ENCODE assay signal across 7 mouse cellular contexts in genomic region chr4:151283092-151283741, GRCm38 (mm10).
DNase-seq lines count a peak whose midpoint lies in the region; ATAC-seq and TF ChIP-seq lines count a peak whose summit lies in the region.

No protein-coding gene starts in this region.

- no peak for ATAC-seq in liver, postnatal 0 days

- DNase-seq in urinary bladder, postnatal 25 days (ENCODE audit: low spot score), result peak; percentile 51
- no peak for DNase-seq in urinary bladder, postnatal 4 days (ENCODE audit: low spot score in 2 of 2)
- DNase-seq in kidney, postnatal 14 days, result peak; percentile 72
- peak; percentile 53 for DNase-seq in liver, postnatal 0 days
- DNase-seq in right cerebral cortex, postnatal 14 days, result peak; percentile 62

- no peaks in the 10 kb centered on the region for H3K4me1 ChIP-seq in bone marrow macrophage, adult 2 months (ENCODE audit: control insufficient read depth, insufficient read depth, low read length)
- H3K4me1 ChIP-seq in embryonic fibroblast, embryonic 13.5 days (ENCODE audit: control insufficient read depth, insufficient read depth, low read length), result no peaks in the 10 kb centered on the region
- H3K4me1 ChIP-seq in liver, postnatal 0 days (ENCODE audit: insufficient read depth), result no peaks in the 10 kb centered on the region

- H3K27me3 ChIP-seq in liver, postnatal 0 days (ENCODE audit: insufficient read depth, low read length), result no peaks in the 10 kb centered on the region

- no peak for TF ChIP-seq POLR2A in bone marrow macrophage, adult 2 months (IDR thresholded peaks at IDR 0.05; ENCODE audit: borderline replicate concordance, low read depth, low read length)
- TF ChIP-seq POLR2A in embryonic fibroblast, embryonic 13.5 days (IDR thresholded peaks at IDR 0.05; ENCODE audit: low read depth, low read length), result no peak

- no peak overlapping the region for H3K4me3 ChIP-seq in bone marrow macrophage, adult 2 months (ENCODE audit: insufficient read depth, low read length)
- no peak overlapping the region for H3K4me3 ChIP-seq in embryonic fibroblast, embryonic 13.5 days (ENCODE audit: insufficient read depth, low read length)
- H3K4me3 ChIP-seq in liver, postnatal 0 days (ENCODE audit: low read depth, low read length), result no peak overlapping the region

- H3K36me3 ChIP-seq in liver, postnatal 0 days (replicated peaks; ENCODE audit: insufficient read depth, low read length), result no peaks in the 10 kb centered on the region

- TF ChIP-seq EP300 in liver, postnatal 0 days (IDR thresholded peaks at IDR 0.05; ENCODE audit: low read depth), result no peak

- 31% methylated on average over 16 of the region's 16 CpGs for WGBS in liver, postnatal 0 days (ENCODE audit: insufficient replicate concordance)

- no peak overlapping the region for H3K4me2 ChIP-seq in liver, postnatal 0 days (ENCODE audit: low read depth, low read length)

- H3K27ac ChIP-seq in bone marrow macrophage, adult 2 months (ENCODE audit: insufficient read depth, low read depth, low read length), result no peak overlapping the region
- H3K27ac ChIP-seq in embryonic fibroblast, embryonic 13.5 days (ENCODE audit: insufficient read depth, low read length), result no peak overlapping the region
- H3K27ac ChIP-seq in liver, postnatal 0 days (ENCODE audit: low read depth), result no peak overlapping the region

- no peak overlapping the region for H3K9ac ChIP-seq in liver, postnatal 0 days (replicated peaks)

- H3K9me3 ChIP-seq in liver, postnatal 0 days (ENCODE audit: low read length), result no peaks in the 10 kb centered on the region

- TF ChIP-seq CTCF in bone marrow macrophage, adult 2 months (IDR thresholded peaks at IDR 0.05; ENCODE audit: low read depth, low read length), result peak; percentile 40; the same call in 1 of the 2 replicates
- peak; percentile 72; the same call in 1 of the 2 replicates for TF ChIP-seq CTCF in embryonic fibroblast, embryonic 13.5 days (IDR thresholded peaks at IDR 0.05; ENCODE audit: borderline replicate concordance, insufficient read depth, low read length)
- TF ChIP-seq CTCF in liver, postnatal 0 days (IDR thresholded peaks at IDR 0.05; ENCODE audit: low read depth), result peak; percentile 84

Comparison
In these comparisons a context has a peak if more than half of its experiments do, and no peak if none do; other contexts are left out.
1. DNase-seq: peak in urinary bladder, postnatal 25 days (single experiment), kidney, postnatal 14 days (single experiment), liver, postnatal 0 days (single experiment) and right cerebral cortex, postnatal 14 days (single experiment); none in urinary bladder, postnatal 4 days (0 of 2).
2. Peak in every context shown above with its lines, with median percentiles within 50 percentile points of each other: CTCF ChIP-seq.